Mouse (Mus musculus): ENCODE data around the gene 1700001P01Rik. TPM values are rescaled to one million over a fixed set of nuclear protein-coding genes. Genes with fewer than 3 reads are reported as not detected.

The 1700001P01Rik gene
- polyA plus RNA-seq, 1 experiment from 2014 or later, result not detected

DNA sequence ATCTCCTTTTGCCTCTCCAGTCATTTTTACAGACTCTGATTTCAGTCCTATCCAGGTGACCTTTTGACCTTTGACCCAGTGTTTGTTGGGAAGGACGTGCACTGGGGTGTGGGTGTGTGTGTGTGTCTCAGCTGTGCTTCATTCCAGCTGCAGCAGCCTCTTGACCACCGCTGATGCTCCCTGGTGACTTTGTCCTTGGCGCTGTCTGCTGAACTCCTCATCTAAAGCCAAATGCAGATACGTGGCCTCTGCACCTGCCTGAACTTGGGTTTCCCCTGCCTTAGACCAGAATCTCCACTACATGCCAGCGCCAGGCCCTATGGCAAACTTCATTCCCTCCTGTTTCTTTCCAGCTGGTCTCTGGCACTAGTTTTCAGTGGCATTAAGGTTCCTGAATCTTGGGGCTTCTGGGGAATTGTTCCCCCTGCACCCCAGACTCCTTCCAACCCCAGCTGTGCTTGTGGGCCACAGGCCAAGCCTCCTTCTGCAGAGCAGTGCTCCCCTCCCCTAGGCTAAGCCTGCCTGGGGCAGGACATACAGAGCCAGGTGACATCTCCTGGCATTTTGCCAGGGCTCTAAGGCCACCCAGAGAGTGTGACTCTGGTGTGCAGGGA lies 33.0 kb upstream of the 1700001P01Rik start:
- Histone ChIP-seq H3K36me3 (peaks cover 26% of the 10 kb centered on the region), H3K27ac (peak overlapping the region; percentile 65), H3K9ac (no peak overlapping the region), H3K4me3 (no peak overlapping the region), H3K27me3 (no peaks in the 10 kb centered on the region), H3K4me1 (peaks cover 97% of the 10 kb centered on the region), H3K9me3 (no peaks in the 10 kb centered on the region), H3K4me2 (replicated peaks) (0 out of 2 replicates have a peak overlapping the region, but pooled peaks have one; percentile 14)
- WGBS, result 26% methylated on average over 5 of the region's 5 CpGs
- no peak for ATAC-seq (ENCODE audit: insufficient number of reproducible peaks, insufficient read depth, low FRiP score, low TSS enrichment)

GRCm38 (mm10) chr11:97808093-97808492 lies 32.4 kb upstream of the 1700001P01Rik start:
- Histone ChIP-seq H3K4me3 (no peak overlapping the region), H3K9me3 (no peaks in the 10 kb centered on the region), H3K4me1 (peaks cover 92% of the 10 kb centered on the region), H3K27ac (peak overlapping the region; percentile 65), H3K36me3 (peaks cover 23% of the 10 kb centered on the region), H3K27me3 (no peaks in the 10 kb centered on the region), H3K9ac (no peak overlapping the region), H3K4me2 (replicated peaks) (peak overlapping the region; percentile 14; the same call in 1 of the 2 replicates)
- no peak for ATAC-seq (ENCODE audit: insufficient number of reproducible peaks, insufficient read depth, low FRiP score, low TSS enrichment)
- WGBS, result 37% methylated on average over 2 of the region's 2 CpGs

DNA sequence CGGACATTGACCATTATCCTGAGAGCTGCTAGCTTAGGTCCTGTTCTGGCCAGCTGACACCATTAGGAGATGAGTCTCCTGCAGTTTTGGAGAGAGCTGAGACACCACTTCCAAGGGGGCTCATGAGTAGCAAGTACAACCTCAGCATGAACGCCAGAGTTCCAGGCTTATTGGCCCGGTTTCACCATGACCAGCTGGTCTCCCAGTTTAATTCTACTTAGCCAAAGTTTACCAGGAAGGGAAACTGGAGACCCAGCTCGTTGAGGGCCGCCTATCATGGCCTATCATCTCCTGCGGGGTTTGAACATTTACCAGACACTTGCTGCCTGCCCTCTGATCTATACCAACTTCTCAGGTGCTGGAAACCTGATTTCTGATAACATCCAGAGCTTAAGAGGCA lies 31.9 kb upstream of the 1700001P01Rik start:
- peaks cover 22% of the 10 kb centered on the region for H3K36me3 ChIP-seq
- H3K4me1 ChIP-seq, result peaks cover 88% of the 10 kb centered on the region
- peak overlapping the region; percentile 65 for H3K27ac ChIP-seq
- peak overlapping the region; percentile 14; the same call in 1 of the 2 replicates for H3K4me2 ChIP-seq (replicated peaks)
- no peaks in the 10 kb centered on the region for H3K27me3 ChIP-seq
- no peak for ATAC-seq (ENCODE audit: insufficient number of reproducible peaks, insufficient read depth, low FRiP score, low TSS enrichment)
- no peak overlapping the region for H3K4me3 ChIP-seq
- no peaks in the 10 kb centered on the region for H3K9me3 ChIP-seq
- whole genome bisulfite sequencing, result 21% methylated on average over 6 of the region's 6 CpGs
- H3K9ac ChIP-seq, result no peak overlapping the region

GRCm38 (mm10) chr11:97806613-97806964 lies 30.9 kb upstream of the 1700001P01Rik start:
- peaks cover 88% of the 10 kb centered on the region for H3K4me1 ChIP-seq
- no peak for ATAC-seq (ENCODE audit: insufficient number of reproducible peaks, insufficient read depth, low FRiP score, low TSS enrichment)
- no peaks in the 10 kb centered on the region for H3K27me3 ChIP-seq
- no peaks in the 10 kb centered on the region for H3K9me3 ChIP-seq
- no peak overlapping the region for H3K9ac ChIP-seq
- peak overlapping the region; percentile 7; the same call in 1 of the 2 replicates for H3K27ac ChIP-seq
- H3K4me2 ChIP-seq (replicated peaks), result no peak overlapping the region
- peaks cover 22% of the 10 kb centered on the region for H3K36me3 ChIP-seq
- H3K4me3 ChIP-seq, result no peak overlapping the region
- 66% methylated on average over 7 of the region's 7 CpGs for WGBS

- Histone ChIP-seq H3K4me3 (no peak overlapping the region), H3K4me1 (peaks cover 89% of the 10 kb centered on the region), H3K9me3 (no peaks in the 10 kb centered on the region), H3K27me3 (no peaks in the 10 kb centered on the region), H3K4me2 (replicated peaks) (peak overlapping the region; percentile 48), H3K36me3 (peaks cover 22% of the 10 kb centered on the region), H3K27ac (peak overlapping the region; percentile 89), H3K9ac (no peak overlapping the region)
- 44% methylated on average over 15 of the region's 15 CpGs for WGBS
- no peak for ATAC-seq (ENCODE audit: insufficient number of reproducible peaks, insufficient read depth, low FRiP score, low TSS enrichment)
Measured at GRCm38 (mm10) chr11:97805662-97806612, 30.2 kb upstream of the 1700001P01Rik start.

DNA sequence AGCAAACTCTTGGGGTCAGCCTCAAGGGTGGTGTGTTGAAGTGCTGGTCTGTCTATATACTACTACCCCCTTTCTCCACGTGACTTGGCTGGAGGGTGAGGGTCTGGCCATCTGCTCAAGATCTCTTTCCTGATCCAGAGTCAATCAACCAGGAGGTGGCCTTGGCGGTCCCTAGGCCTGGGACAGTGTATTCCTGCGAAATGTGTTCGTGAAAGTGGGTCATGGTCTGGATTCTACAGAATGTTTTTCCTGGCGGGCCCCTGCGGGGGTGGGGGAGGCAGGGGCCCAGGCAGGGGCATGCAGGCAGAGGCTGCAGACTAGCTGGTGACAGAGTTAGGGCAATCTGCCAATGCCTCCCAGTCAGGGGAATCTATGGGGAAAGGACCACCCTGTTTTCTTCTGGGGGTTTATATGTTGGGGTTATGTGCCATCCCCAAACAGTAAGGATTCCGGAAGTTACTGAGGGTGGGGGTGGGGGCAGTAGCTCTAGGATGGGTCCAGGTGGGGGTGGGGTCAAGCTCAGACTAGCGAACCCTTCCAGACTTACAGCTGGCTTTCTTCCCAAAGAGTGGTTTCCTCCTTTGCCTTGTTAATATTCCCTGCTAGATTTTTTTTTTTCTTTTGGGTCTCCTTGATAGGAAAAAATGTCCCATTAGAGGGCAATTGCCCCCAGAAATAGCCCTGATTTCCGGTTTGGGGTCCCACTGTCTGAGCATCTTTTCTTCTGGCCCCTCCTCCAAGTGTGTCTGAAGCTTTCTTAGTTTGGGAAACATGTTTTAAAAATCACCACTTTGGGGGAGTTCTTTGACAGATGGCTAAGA lies 29.3 kb upstream of the 1700001P01Rik start:
- peaks cover 22% of the 10 kb centered on the region for H3K36me3 ChIP-seq
- peak overlapping the region; percentile 89 for H3K27ac ChIP-seq
- peaks cover 81% of the 10 kb centered on the region for H3K4me1 ChIP-seq
- 7% methylated on average over 9 of the region's 9 CpGs for WGBS
- H3K4me3 ChIP-seq, result peak overlapping the region; percentile 17; the same call in 1 of the 2 replicates
- no peaks in the 10 kb centered on the region for H3K9me3 ChIP-seq
- peak overlapping the region; percentile 32; the same call in 1 of the 2 replicates for H3K9ac ChIP-seq
- no peaks in the 10 kb centered on the region for H3K27me3 ChIP-seq
- H3K4me2 ChIP-seq (replicated peaks), result peak overlapping the region; percentile 48
- no peak for ATAC-seq (ENCODE audit: insufficient number of reproducible peaks, insufficient read depth, low FRiP score, low TSS enrichment)

DNA sequence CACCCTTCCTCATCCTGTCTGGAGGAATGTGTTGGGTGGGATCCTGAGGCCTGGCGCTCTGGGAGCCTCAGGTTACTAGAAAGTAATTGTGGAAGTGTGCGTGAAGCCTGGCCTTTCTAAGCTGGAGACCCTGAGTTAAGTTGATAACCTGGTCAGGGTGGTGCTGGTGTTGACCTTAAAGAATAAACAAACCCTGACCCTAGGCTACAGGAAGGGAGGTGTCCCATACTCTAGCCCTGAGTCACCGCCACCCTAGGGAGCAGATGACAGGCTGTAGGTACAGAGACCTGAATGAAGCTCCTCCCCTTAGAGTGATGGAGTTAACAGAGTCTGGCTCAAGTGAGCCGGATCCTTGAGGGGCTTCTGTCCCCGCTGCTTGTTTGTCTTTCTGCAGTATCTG lies 28.1 kb upstream of the 1700001P01Rik start:
- no peak for ATAC-seq (ENCODE audit: insufficient number of reproducible peaks, insufficient read depth, low FRiP score, low TSS enrichment)
- Histone ChIP-seq H3K27ac (peak overlapping the region; percentile 89; the same call in 1 of the 2 replicates), H3K4me2 (replicated peaks) (peak overlapping the region; percentile 48; the same call in 1 of the 2 replicates), H3K4me1 (peaks cover 70% of the 10 kb centered on the region), H3K4me3 (no peak overlapping the region), H3K27me3 (no peaks in the 10 kb centered on the region), H3K9ac (no peak overlapping the region), H3K36me3 (peaks cover 12% of the 10 kb centered on the region), H3K9me3 (no peaks in the 10 kb centered on the region)
- WGBS, result 73% methylated on average over 5 of the region's 5 CpGs

DNA sequence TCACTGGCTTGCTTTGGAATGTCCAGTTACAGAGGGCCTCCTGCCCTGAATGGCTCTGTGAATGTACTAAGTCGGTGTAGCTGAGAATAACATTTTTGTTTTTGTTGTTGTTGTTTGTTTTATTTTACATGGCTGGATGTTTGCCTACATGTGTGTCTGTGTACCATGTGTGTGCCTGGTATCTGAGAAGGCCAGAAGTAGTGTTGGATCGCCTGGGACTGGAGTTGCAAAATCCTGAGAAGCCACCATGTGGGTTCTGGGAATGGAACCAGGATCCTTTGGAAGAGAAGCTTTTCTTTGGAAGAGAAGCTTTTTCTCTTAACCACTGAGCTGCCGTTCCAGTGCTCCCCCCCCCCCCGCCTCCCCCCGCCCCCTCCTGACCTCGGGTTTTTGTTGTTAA lies 26.8 kb upstream of the 1700001P01Rik start:
- Histone ChIP-seq H3K9me3 (no peaks in the 10 kb centered on the region), H3K27me3 (no peaks in the 10 kb centered on the region), H3K4me3 (no peak overlapping the region), H3K9ac (no peak overlapping the region), H3K4me1 (peaks cover 65% of the 10 kb centered on the region), H3K27ac (no peak overlapping the region), H3K4me2 (replicated peaks) (0 out of 2 replicates have a peak overlapping the region, but pooled peaks have one; percentile 72), H3K36me3 (peaks cover 7% of the 10 kb centered on the region)
- no peak for ATAC-seq (ENCODE audit: insufficient number of reproducible peaks, insufficient read depth, low FRiP score, low TSS enrichment)
- 46% methylated on average over 6 of the region's 6 CpGs for WGBS

DNA sequence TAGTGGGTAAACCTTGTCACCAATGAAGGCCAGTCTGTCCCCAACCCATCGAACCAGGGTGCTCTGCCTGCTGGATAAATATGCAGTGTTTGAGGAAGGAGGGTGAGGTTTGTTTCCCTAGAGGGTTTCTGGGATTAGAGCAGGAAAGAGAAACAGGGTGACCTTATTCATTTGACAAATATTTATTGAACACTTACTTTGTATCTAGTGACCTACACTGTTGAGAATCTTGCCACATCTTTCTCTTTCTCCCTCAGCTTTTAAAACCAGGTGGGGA lies 26.4 kb upstream of the 1700001P01Rik start:
- Histone ChIP-seq H3K27me3 (no peaks in the 10 kb centered on the region), H3K4me2 (replicated peaks) (peak overlapping the region; percentile 72), H3K9ac (no peak overlapping the region), H3K4me3 (no peak overlapping the region), H3K27ac (no peak overlapping the region), H3K36me3 (peaks cover 5% of the 10 kb centered on the region; the same call in 1 of the 2 replicates), H3K9me3 (no peaks in the 10 kb centered on the region), H3K4me1 (peaks cover 62% of the 10 kb centered on the region)
- no peak for ATAC-seq (ENCODE audit: insufficient number of reproducible peaks, insufficient read depth, low FRiP score, low TSS enrichment)
- 36% methylated on average over 1 of the region's 1 CpGs for WGBS

- H3K4me3 ChIP-seq, result peak overlapping the region; percentile 96
- WGBS, result 34% methylated on average over 8 of the region's 8 CpGs
- peak overlapping the region; percentile 99 for H3K27ac ChIP-seq
- H3K36me3 ChIP-seq, result no peaks in the 10 kb centered on the region; the same call in 1 of the 2 replicates
- ATAC-seq (ENCODE audit: insufficient number of reproducible peaks, insufficient read depth, low FRiP score, low TSS enrichment), result no peak
- no peaks in the 10 kb centered on the region for H3K27me3 ChIP-seq
- H3K4me1 ChIP-seq, result peaks cover 57% of the 10 kb centered on the region
- H3K9ac ChIP-seq, result peak overlapping the region; percentile 88
- no peaks in the 10 kb centered on the region for H3K9me3 ChIP-seq
- H3K4me2 ChIP-seq (replicated peaks), result peak overlapping the region; percentile 72
Measured at GRCm38 (mm10) chr11:97801409-97802193, 25.9 kb upstream of the 1700001P01Rik start.
